Mouse (Mus musculus) forebrain, postnatal 0 days (tissue): ENCODE measurements at regions not wholly inside any gene's neighbourhood (a gene's known extent, or its start where the extent isn't known, plus 50 kb on each side); places are given as distances from the start of the nearest gene placed in this dataset.

ENCODE experiments used
- ATAC-seq: fragments of 200-750 bp; cut with Nextera tagmentation; 2 replicates; pipeline ENCODE4 v1.8.0; 2017; ENCODE audit warnings: mild to moderate bottlenecking, moderate library complexity
- DNase-seq: peaks from one replicate; pipeline ENCODE4 v3.0.0-alpha.2; 2015
- H3K27ac ChIP-seq: fragments of 300-500 bp; sonication (generic); 2 replicates; pipeline ENCODE4 v1.5.1; 2014; ENCODE audit warnings: low read depth, mild to moderate bottlenecking, antibody characterized with exemption, low read length, moderate library complexity, mixed read lengths
- H3K27me3 ChIP-seq: fragments of 300-500 bp; sonication (generic); 2 replicates; pipeline ENCODE4 v1.6.1; 2014; ENCODE audit warnings: mild to moderate bottlenecking, low read length, mixed read lengths; ENCODE audit not compliant: insufficient read depth
- H3K36me3 ChIP-seq: fragments of 300-500 bp; sonication (generic); 2 replicates; pipeline ENCODE4 v1.6.1; 2014; ENCODE audit warnings: mild to moderate bottlenecking, moderate library complexity; ENCODE audit not compliant: insufficient read depth
- H3K4me1 ChIP-seq: fragments of 300-500 bp; sonication (generic); 2 replicates; pipeline ENCODE4 v1.6.1; 2014; ENCODE audit warnings: antibody characterized with exemption; ENCODE audit not compliant: insufficient read depth
- H3K4me2 ChIP-seq: fragments of 300-500 bp; sonication (generic); 2 replicates; pipeline ENCODE4 v1.6.1; 2014; ENCODE audit warnings: low read depth, mild to moderate bottlenecking, moderate library complexity
- H3K4me3 ChIP-seq: fragments of 300-500 bp; sonication (generic); 2 replicates; pipeline ENCODE4 v1.5.1; 2014; ENCODE audit warnings: low read depth, low read length, mixed read lengths
- H3K9ac ChIP-seq: fragments of 300-500 bp; sonication (generic); 2 replicates; pipeline ENCODE4 v1.6.1; 2014; ENCODE audit warnings: mild to moderate bottlenecking
- H3K9me3 ChIP-seq: fragments of 300-500 bp; sonication (generic); 2 replicates; pipeline ENCODE4 v1.6.1; 2016; ENCODE audit warnings: low read length
- CTCF ChIP-seq: sonication (generic); IDR thresholded peaks from 2 replicates; pipeline ENCODE4 v1.5.1; 2016; ENCODE audit warnings: antibody characterized with exemption, control low read depth, low read depth
- WGBS: fragments of 180-500 bp; shearing (Covaris S2); extraction: QIAGEN DNeasy Blood & Tissue Kit; methylation state at CpG from one replicate; pipeline ENCODE4 v1.1.7; 2014; 5-methylcytosine and 5-hydroxymethylcytosine counted together

DNA sequence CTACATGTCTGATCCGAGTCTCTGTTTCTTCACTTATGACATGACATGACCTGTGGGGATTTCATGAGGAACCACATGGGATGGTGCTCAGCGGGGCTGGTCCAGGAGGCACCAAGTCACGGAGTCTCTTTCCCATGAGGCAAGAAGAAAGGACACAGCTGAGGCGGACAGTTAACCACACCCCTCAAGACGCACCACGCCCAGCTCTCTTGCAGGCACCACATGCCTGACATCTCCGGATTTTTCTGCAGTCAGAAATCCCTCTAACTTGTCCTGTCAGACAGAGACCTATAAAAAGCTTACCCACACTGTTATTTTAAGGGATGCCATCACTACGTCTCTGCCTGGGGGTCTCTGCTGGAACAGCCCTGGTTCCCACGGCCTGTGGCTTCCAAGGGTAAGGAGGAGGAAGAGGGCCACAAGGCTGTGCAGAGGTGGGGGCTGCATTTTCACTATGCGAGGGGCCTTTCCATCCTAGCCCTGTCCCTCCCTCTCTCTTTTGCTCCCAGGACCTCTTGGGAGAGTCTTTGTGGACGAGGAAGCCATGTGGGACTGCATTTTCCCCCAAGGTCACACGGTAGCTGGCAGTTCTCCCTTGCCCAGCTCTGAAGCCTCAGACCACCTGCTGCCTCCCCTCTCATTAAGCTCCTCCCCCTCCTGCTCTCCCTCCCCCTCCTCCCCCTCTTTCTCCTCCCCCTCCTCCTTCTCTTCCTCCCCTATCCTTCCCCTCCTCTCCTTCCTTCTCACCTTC lies 154.6 kb upstream of the Gm26897 start:
- Histone ChIP-seq H3K4me2 (no peak overlapping the region), H3K9ac (0 out of 2 replicates have a peak overlapping the region, but pooled peaks have one; percentile 14), H3K36me3 (no peaks in the 10 kb centered on the region), H3K4me3 (no peak overlapping the region), H3K27ac (no peak overlapping the region), H3K4me1 (peaks cover 19% of the 10 kb centered on the region; the same call in 1 of the 2 replicates), H3K9me3 (no peaks in the 10 kb centered on the region), H3K27me3 (no peaks in the 10 kb centered on the region)
- WGBS: 27% methylated on average over 12 of the region's 12 CpGs
- ATAC-seq (0 out of 2 replicates have a peak, but pooled peaks have one; percentile 10), DNase-seq (no peak)
- no peak for TF ChIP-seq CTCF

DNA sequence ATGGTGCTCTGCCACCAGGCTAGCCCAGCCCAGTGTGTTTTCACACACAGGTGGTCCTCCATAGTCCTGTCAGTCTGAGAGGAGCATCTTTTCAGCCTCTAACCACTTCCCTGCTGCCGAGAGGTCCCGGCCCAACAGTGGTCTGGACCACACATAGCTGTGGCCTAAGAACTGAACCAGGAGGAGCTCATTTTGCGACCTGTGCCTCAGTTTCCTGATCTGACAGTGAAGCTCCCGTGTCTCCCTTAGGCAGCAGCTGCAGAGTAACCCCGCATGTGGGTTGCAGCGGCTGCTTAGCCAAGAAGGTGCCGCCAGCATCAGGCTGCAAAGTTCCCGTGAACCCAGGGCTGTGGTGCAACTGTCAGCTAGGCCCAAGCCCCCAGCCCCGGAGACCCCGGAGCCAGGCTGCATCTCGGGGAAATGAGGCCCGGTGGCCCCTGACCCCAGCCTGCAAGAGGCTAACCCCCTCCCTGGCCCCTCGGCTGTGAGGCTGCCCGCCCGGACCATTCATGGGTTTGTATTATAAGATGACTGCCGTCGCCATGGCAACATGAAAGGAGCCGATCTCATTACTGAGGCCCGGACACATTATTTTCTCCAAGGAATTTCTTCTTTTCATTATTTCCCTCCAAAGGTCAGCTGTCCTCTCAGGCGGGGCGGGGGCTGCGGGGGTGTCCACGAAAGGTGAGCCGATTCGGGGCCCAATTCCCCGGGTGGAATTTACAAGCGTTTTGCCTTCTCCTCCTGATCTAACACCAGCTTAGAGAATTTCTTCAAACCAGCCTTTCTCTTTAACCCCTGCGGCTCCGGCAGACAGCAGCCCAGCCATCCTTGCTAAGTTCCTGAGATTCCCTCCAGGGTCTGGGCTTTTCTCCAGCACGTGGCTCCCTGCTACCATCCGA lies 152.6 kb upstream of the Gm26897 start:
- no peak for TF ChIP-seq CTCF
- H3K4me2 ChIP-seq: peak overlapping the region; percentile 60
- H3K9ac ChIP-seq: peak overlapping the region; percentile 61
- H3K27me3 ChIP-seq: no peaks in the 10 kb centered on the region
- peak overlapping the region; percentile 36 for H3K4me3 ChIP-seq
- no peaks in the 10 kb centered on the region for H3K9me3 ChIP-seq
- ATAC-seq (peak; percentile 72), DNase-seq (peak; percentile 85)
- H3K36me3 ChIP-seq: no peaks in the 10 kb centered on the region
- H3K27ac ChIP-seq: peak overlapping the region; percentile 87
- H3K4me1 ChIP-seq: peaks cover 19% of the 10 kb centered on the region; the same call in 1 of the 2 replicates
- WGBS: 3% methylated on average over 31 of the region's 31 CpGs

DNA sequence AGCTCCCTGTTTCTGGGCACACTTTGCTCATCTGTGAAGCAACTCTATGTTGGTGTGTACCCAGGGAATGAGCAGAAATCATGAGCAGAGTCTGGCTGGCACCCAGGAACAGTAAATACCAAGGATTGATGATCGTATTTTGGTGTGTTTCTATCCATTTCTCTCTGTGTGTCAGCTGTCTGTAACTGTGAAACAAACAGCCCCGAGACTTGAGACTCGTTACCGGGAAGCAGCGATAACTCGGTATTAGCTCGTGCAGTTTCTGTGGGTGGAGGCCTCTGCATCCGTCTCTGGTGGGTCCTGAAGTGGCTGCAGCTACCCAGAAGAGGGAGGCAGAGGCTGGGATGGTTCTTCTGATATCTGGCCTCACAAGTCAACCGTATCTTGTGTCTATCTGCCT lies 151.7 kb upstream of the Gm26897 start:
- peak; percentile 68 for DNase-seq
- peaks cover 19% of the 10 kb centered on the region; the same call in 1 of the 2 replicates for H3K4me1 ChIP-seq
- H3K9ac ChIP-seq: peak overlapping the region; percentile 61; the same call in 1 of the 2 replicates

DNA sequence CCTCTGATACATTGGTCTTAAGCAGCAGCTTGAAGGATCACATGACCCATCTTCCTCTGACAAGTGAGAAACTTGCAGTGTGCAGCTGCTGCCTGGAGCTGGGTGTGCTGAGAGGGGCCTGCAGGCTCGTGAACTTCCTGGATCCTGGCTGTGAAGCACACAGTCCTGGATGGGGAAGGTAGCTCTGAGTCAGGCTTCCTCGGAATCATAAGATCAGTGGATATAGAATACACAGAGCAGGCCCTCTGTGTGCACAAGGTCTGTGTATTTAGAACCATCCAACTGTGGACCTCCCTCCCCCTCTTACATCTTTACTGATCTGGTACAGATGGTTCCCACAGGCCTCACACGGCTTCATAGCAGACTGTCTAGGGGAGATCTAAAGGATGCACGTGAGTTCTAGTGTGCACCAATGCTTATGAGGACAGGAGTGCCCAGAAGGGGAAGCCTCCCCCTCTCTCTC lies 143.1 kb upstream of the Gm26897 start:
- peak overlapping the region; percentile 69 for H3K27ac ChIP-seq
- H3K4me2 ChIP-seq: no peak overlapping the region
- H3K9me3 ChIP-seq: no peaks in the 10 kb centered on the region
- WGBS: 13% methylated on average over 4 of the region's 4 CpGs
- TF ChIP-seq CTCF: no peak
- ATAC-seq (peak; percentile 86), DNase-seq (peak; percentile 72)
- H3K4me3 ChIP-seq: no peak overlapping the region
- H3K9ac ChIP-seq: no peak overlapping the region
- H3K36me3 ChIP-seq: no peaks in the 10 kb centered on the region
- no peaks in the 10 kb centered on the region for H3K27me3 ChIP-seq
- H3K4me1 ChIP-seq: peaks cover 18% of the 10 kb centered on the region

More for the DNA sequence above, 151.7 kb upstream of the Gm26897 start:
- Histone ChIP-seq H3K36me3 (no peaks in the 10 kb centered on the region), H3K4me2 (peak overlapping the region; percentile 60), H3K27ac (peak overlapping the region; percentile 87), H3K27me3 (no peaks in the 10 kb centered on the region), H3K9me3 (no peaks in the 10 kb centered on the region), H3K4me3 (peak overlapping the region; percentile 36)
- ATAC-seq: peak; percentile 55
- peak; percentile 61 for TF ChIP-seq CTCF
- WGBS: 6% methylated on average over 9 of the region's 9 CpGs

DNA sequence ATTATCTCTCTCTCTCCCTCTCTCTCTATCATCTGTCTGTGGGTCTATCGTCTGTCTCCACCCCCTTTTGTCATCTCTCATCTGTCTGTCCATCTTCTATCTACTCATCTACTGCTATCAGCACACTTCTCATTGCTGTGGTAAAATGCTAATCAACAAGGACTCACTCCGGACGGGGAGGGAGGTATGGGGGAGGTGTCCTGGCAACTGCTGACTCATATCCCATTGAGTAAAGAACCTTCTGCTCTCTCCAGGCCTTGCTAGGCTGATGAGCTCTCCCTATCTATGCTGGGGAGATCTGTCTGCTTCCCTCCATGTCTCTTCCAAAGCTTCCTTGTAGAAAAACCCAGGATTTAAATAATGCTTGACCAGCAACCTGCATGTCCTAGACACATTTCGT lies 140.9 kb upstream of the Gm26897 start:
- Histone ChIP-seq H3K9me3 (no peaks in the 10 kb centered on the region), H3K36me3 (no peaks in the 10 kb centered on the region), H3K4me3 (no peak overlapping the region), H3K27ac (no peak overlapping the region), H3K4me2 (no peak overlapping the region), H3K9ac (no peak overlapping the region), H3K27me3 (no peaks in the 10 kb centered on the region), H3K4me1 (peaks cover 19% of the 10 kb centered on the region)
- 64% methylated on average over 4 of the region's 4 CpGs for WGBS
- DNase-seq (no peak), ATAC-seq (no peak)
- TF ChIP-seq CTCF: no peak

DNA sequence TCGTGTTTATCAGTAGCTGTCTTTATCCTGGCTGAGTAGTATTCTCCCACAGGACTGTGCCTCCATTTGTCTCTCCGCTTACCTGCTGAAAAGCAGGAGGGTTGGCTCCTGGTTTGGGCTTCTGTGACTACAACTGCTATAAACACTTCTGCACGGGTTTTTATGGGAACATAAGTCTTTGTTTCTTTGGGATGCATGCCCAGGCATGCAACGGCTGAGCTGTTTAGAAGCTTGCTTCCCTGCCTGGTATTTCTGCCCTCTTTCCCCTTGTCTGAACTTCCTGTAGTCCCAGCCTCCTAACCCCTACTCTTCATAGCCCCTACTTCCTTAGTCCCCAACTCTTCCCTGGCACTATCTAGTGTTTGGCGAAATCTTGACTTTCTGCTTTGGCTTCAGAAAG lies 139.6 kb upstream of the Gm26897 start:
- Histone ChIP-seq H3K9me3 (no peaks in the 10 kb centered on the region), H3K27ac (no peak overlapping the region), H3K4me1 (peaks cover 19% of the 10 kb centered on the region), H3K4me2 (no peak overlapping the region), H3K27me3 (no peaks in the 10 kb centered on the region), H3K9ac (no peak overlapping the region), H3K4me3 (no peak overlapping the region), H3K36me3 (no peaks in the 10 kb centered on the region)
- TF ChIP-seq CTCF: no peak
- 69% methylated on average over 5 of the region's 5 CpGs for WGBS
- no peak for DNase-seq
- no peak for ATAC-seq

DNA sequence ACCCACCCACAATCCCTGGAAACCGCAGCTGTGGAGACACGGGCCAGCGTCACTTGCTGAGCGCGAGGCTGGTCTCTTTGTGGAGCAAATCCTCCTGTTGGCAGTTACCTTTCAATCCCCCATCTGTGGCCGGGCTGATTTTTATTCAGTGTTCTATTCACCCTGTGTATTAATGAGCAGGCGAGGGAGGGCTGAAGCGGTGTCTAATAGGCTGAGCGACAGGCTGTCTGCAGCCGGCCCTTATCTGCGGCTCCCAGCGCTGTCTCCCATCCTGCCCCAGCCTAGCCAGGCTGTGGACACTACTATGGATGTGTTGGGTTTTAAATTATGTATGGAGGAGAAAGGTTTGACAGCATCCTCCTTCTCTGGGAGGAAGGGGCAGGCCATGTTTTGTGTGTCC lies 138.3 kb upstream of the Gm26897 start:
- no peaks in the 10 kb centered on the region for H3K27me3 ChIP-seq
- peak overlapping the region; percentile 10; the same call in 1 of the 2 replicates for H3K9ac ChIP-seq
- no peak for TF ChIP-seq CTCF
- H3K36me3 ChIP-seq: no peaks in the 10 kb centered on the region
- ATAC-seq: peak; percentile 71
- DNase-seq: peak; percentile 72
- peaks cover 15% of the 10 kb centered on the region for H3K4me1 ChIP-seq
- peak overlapping the region; percentile 75 for H3K27ac ChIP-seq
- H3K4me3 ChIP-seq: no peak overlapping the region
- H3K4me2 ChIP-seq: no peak overlapping the region
- no peaks in the 10 kb centered on the region for H3K9me3 ChIP-seq
- 8% methylated on average over 12 of the region's 12 CpGs for WGBS
